Comparison of ENCODE assay signal across 23 mouse cellular contexts in genomic region chr3:52173490-52173889, GRCm38 (mm10).
DNase-seq lines count a peak whose midpoint lies in the region; TF ChIP-seq lines count a peak whose summit lies in the region.
"Had no signal": no experiment of that assay in that cellular context is flagged by ENCODE, and none has a peak within 500 bp of the region (broad histone marks: within the 10 kb centered on the region; RNA-seq: fewer than 3 reads in every experiment).

No protein-coding gene starts in this region.

- no peaks in the 10 kb centered on the region for H3K4me1 ChIP-seq in heart, adult 2 months (ENCODE audit: control insufficient read depth, insufficient read depth, low read length)
- peaks cover 3% of the 10 kb centered on the region for H3K4me1 ChIP-seq in liver, adult 2 months (ENCODE audit: control insufficient read depth, insufficient read depth, low read length)
- H3K4me1 ChIP-seq: stomach, embryonic 15.5 days had no signal

- peak; percentile 39 for TF ChIP-seq CTCF in heart, adult 2 months (IDR thresholded peaks at IDR 0.05)
- TF ChIP-seq CTCF in liver, adult 2 months (IDR thresholded peaks at IDR 0.05; ENCODE audit: low read depth, low read length) = no peak

- no peaks in the 10 kb centered on the region for H3K27me3 ChIP-seq in heart, adult 2 months (ENCODE audit: control insufficient read depth, insufficient read depth, low read length)
- H3K27me3 ChIP-seq in liver, adult 2 months (ENCODE audit: control insufficient read depth, insufficient read depth, low read length) = no peaks in the 10 kb centered on the region
- H3K27me3 ChIP-seq: forebrain, embryonic 15.5 days; lung, embryonic 15.5 days; neural tube, embryonic 15.5 days; stomach, embryonic 15.5 days had no signal

- no peaks in the 10 kb centered on the region for H3K79me2 ChIP-seq in heart, adult 2 months (replicated peaks; ENCODE audit: control insufficient read depth, insufficient read depth, low read length)
- H3K79me2 ChIP-seq in liver, adult 2 months (ENCODE audit: control insufficient read depth, insufficient read depth, low read length) = no peaks in the 10 kb centered on the region

- no peak for TF ChIP-seq POLR2A in heart, adult 2 months (IDR thresholded peaks at IDR 0.05; ENCODE audit: insufficient read depth, low read depth, low read length)
- TF ChIP-seq POLR2A in liver, adult 2 months (IDR thresholded peaks at IDR 0.05; ENCODE audit: extremely low read depth, insufficient read depth, low read length) = no peak

- H3K36me3 ChIP-seq in heart, adult 2 months (ENCODE audit: control insufficient read depth, insufficient read depth, low read length) = no peaks in the 10 kb centered on the region
- H3K36me3 ChIP-seq in liver, adult 2 months (ENCODE audit: control insufficient read depth, insufficient read depth, low read length) = no peaks in the 10 kb centered on the region
- H3K36me3 ChIP-seq: forebrain, embryonic 15.5 days; hindbrain, embryonic 10.5 days; limb, embryonic 13.5 days; lung, embryonic 15.5 days; neural tube, embryonic 15.5 days; stomach, embryonic 15.5 days had no signal

- no peak overlapping the region for H3K9ac ChIP-seq in heart, adult 2 months (ENCODE audit: low read depth, low read length)
- H3K9ac ChIP-seq in liver, adult 2 months (ENCODE audit: low read depth, low read length) = no peak overlapping the region
- H3K9ac ChIP-seq: forebrain, embryonic 15.5 days; limb, embryonic 13.5 days; lung, embryonic 15.5 days; neural tube, embryonic 15.5 days; stomach, embryonic 15.5 days had no signal

- intact Hi-C loops in heart, adult 2 months (cut with DNase I) = no loop called here
- intact Hi-C loops in heart, postnatal 36 days (cut with DNase I) = no loop called here

- no peak for DNase-seq in heart, adult 2 months
- no peak for DNase-seq in heart, postnatal 36 days
- peak; percentile 19 for DNase-seq in liver, adult 2 months (ENCODE audit: extremely low read depth, low read depth, low spot score)
- DNase-seq in liver = no peak
- peak; percentile 56 for DNase-seq in 416B (ENCODE audit: low read depth)
- peak; percentile 35 for DNase-seq in naive thymus-derived CD4-positive, alpha-beta T cell, adult 2 months (ENCODE audit: low read depth)
- no peak for DNase-seq in cerebellum, adult 9-10 months
- DNase-seq: adrenal gland, postnatal 25 days; cerebellum, adult 8-10 months; kidney, adult 2 months; kidney, postnatal 14 days; layer of hippocampus, postnatal 36 days; right cerebral cortex, adult 18-20 months; right cerebral cortex, postnatal 4 days; thymus, adult 2 months; thymus, postnatal 4 days had no signal

- no peak overlapping the region for H3K4me3 ChIP-seq in heart, adult 2 months
- H3K4me3 ChIP-seq in liver, adult 2 months (ENCODE audit: insufficient read depth, low read depth, low read length) = no peak overlapping the region
- H3K4me3 ChIP-seq: forebrain, embryonic 15.5 days; hindbrain, embryonic 10.5 days; limb, embryonic 13.5 days; lung, embryonic 15.5 days; neural tube, embryonic 15.5 days; stomach, embryonic 15.5 days had no signal

- H3K27ac ChIP-seq in heart, adult 2 months = no peak overlapping the region
- no peak overlapping the region for H3K27ac ChIP-seq in liver, adult 2 months (replicated peaks; ENCODE audit: insufficient read depth, low read depth, low read length)
- H3K27ac ChIP-seq: forebrain, embryonic 15.5 days; hindbrain, embryonic 10.5 days; limb, embryonic 13.5 days; lung, embryonic 15.5 days; macrophage; neural tube, embryonic 15.5 days; stomach, embryonic 15.5 days had no signal

- TF ChIP-seq EP300 in heart, adult 2 months (IDR thresholded peaks at IDR 0.05; ENCODE audit: insufficient read depth, low read depth, low read length) = no peak

- WGBS in heart, adult 2 months = 92% methylated on average over 1 of the region's 1 CpGs
- WGBS in liver, adult 2 months = 84% methylated on average over 1 of the region's 1 CpGs

Comparison
In these comparisons a context has a peak if more than half of its experiments do, and no peak if none do; other contexts are left out.
1. DNase-seq: peak in liver, adult 2 months (single experiment), 416B (single experiment) and naive thymus-derived CD4-positive, alpha-beta T cell, adult 2 months (single experiment); none in heart, adult 2 months (0 of 2), heart, postnatal 36 days (0 of 2), liver (single experiment) and cerebellum, adult 9-10 months (single experiment).